Mouse (Mus musculus): Measurements from ENCODE around the gene Os9. TPM values are rescaled to one million over a fixed set of nuclear protein-coding genes. Genes with fewer than 3 reads are reported as not detected.

Os9 gene
- total and polyA plus RNA-seq, 3 experiments, result 42.4 to 60.4 TPM; not detected in 1

DNA sequence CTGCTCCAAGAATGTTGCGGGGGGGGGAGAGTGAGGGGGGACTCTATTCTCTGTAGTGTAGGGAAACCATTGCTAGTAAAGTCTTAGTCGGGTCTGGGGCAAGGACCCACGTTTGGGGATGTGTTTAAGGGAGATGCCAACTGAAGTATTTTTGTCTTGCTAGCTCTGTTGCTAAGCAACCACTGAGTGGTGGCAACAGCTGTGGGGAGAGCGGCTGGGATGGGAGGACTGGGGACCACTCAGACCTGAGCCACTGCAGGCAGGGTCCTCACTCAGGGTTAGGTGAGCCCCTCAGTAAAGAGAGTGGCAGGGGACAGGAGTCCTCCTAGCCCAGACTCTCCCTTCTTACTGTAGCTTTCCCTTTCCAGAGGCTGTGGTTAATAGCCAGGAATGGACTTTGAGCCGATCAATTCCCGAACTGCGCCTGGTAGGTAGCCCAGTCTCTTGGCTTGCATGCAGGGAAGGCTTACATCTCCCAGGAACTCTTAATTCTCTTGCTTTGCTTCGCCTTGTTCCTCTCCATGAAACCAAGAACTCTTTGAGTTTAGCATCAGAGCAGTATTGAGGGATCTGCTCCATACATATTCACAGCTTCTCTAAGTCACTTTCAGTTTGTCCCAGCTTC is 38.8 kb downstream of the Os9 start:
- Histone ChIP-seq H3K9ac (ENCODE audit: control insufficient read depth, low read depth, low read length, poor library complexity, severe bottlenecking) (no peak overlapping the region), H3K27ac (ENCODE audit: control insufficient read depth, low read depth, low read length) (no peak overlapping the region), H3K36me3 (ENCODE audit: control insufficient read depth in 1 of 2, insufficient read depth in 2 of 2, low read length in 2 of 2) (no peaks in the 10 kb centered on the region), H3K4me1 (ENCODE audit: control insufficient read depth in 1 of 2, insufficient read depth in 2 of 2, low read length in 2 of 2) (no peaks in the 10 kb centered on the region), H3K9me3 (replicated peaks; ENCODE audit: insufficient read depth, low read length) (no peaks in the 10 kb centered on the region), H3K27me3 (ENCODE audit: control insufficient read depth in 1 of 2, insufficient read depth in 2 of 2, low read length in 2 of 2) (no peaks in the 10 kb centered on the region), H3K4me3 (ENCODE audit: control insufficient read depth in 1 of 2, insufficient read depth in 1 of 2, low read depth in 2 of 2, low read length in 2 of 2) (no peak overlapping the region), H3K79me2 (ENCODE audit: control insufficient read depth, insufficient read depth, low read length, poor library complexity) (no peaks in the 10 kb centered on the region)
- no peak for DNase-seq (ENCODE audit: low read depth, low spot score)
- TF ChIP-seq ETS1 (IDR thresholded peaks at IDR 0.05; ENCODE audit: low read depth, low read length), result no peak
- no peak for TF ChIP-seq HCFC1 (IDR thresholded peaks at IDR 0.05; ENCODE audit: low read depth, low read length)
- TF ChIP-seq SIN3A (IDR thresholded peaks at IDR 0.05; ENCODE audit: low read length), result no peak
- no peak for TF ChIP-seq GABPA (IDR thresholded peaks at IDR 0.05; ENCODE audit: low read depth, low read length)
- no peak for TF ChIP-seq EP300 (IDR thresholded peaks at IDR 0.05; ENCODE audit: low read depth in 1 of 2, low read length in 2 of 2)
- TF ChIP-seq MYC (IDR thresholded peaks at IDR 0.05; ENCODE audit: low read depth, low read length), result no peak
- TF ChIP-seq ELF1 (IDR thresholded peaks at IDR 0.05; ENCODE audit: low read depth, low read length), result no peak
- no peak for TF ChIP-seq MAX (IDR thresholded peaks at IDR 0.05; ENCODE audit: low read length)
- no peak for TF ChIP-seq CHD2 (IDR thresholded peaks at IDR 0.05; ENCODE audit: low read length)

DNA sequence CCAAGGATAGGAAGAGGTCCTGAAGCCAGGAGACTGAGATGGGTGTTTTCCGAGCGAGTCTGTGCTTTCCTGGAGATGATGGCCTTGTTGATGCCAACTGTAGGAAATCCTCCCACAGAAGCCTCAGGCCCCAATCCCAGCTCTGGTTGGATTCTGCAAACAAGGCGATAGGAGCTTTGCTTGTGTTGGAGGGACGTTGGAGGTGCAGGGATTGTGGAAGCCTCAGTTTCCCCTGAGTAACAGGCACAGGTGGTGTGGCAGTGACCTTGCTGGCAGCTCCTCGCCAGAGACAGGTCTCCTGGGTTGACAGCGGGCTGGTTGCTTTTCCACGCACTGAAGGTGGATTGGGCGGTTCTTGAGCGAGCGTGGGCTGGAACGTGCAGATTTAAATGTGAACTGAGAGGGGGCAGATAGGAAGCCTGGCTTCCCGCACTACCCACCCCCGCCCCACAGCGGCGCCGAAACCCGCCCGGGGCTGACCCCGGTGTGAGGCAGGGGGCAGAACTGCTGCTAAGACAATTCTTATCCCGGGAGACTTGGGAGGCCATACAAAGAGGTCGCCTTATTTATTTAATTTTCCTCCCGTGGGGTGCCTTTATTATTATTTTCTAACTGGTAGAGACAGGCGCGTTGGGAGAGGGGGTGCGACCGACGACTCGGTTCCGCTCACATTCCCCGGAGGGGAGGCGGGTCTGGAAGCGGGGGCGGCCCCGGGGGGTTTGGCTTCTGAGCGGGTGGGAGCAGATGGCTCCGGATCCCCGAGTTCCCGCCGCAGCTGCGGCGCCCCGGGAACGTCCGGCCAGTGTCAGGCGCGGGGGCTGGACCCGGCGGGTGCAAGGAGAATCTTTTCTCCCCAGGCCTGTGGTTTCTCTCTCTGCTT is 39.8 kb downstream of the Os9 start:
- TF ChIP-seq POLR2AphosphoS2 (IDR thresholded peaks at IDR 0.05; ENCODE audit: low read length) (no peak), HCFC1 (IDR thresholded peaks at IDR 0.05; ENCODE audit: low read depth, low read length) (no peak), CTCF (IDR thresholded peaks at IDR 0.05 in 2 of 3, conservative IDR thresholded peaks at IDR 0.05 in 1 of 3; ENCODE audit: control insufficient read depth in 1 of 3, insufficient read depth in 1 of 3, low read depth in 2 of 3, low read length in 3 of 3, poor library complexity in 1 of 3, severe bottlenecking in 1 of 3) (no peak), MEF2A (IDR thresholded peaks at IDR 0.05; ENCODE audit: extremely low read depth, insufficient replicate concordance, low read depth, low read length, poor library complexity, severe bottlenecking) (no peak), MYB (IDR thresholded peaks at IDR 0.05; ENCODE audit: low read depth, low read length) (no peak), MAFK (IDR thresholded peaks at IDR 0.05; ENCODE audit: borderline replicate concordance, low read depth, low read length) (no peak), NELFE (IDR thresholded peaks at IDR 0.05; ENCODE audit: low read depth, low read length) (no peak), KAT2A (conservative IDR thresholded peaks at IDR 0.05; ENCODE audit: low read depth, low read length) (no peak)
- Histone ChIP-seq H3K36me3 (ENCODE audit: control insufficient read depth in 1 of 2, insufficient read depth in 2 of 2, low read length in 2 of 2) (no peaks in the 10 kb centered on the region), H3K9ac (ENCODE audit: control insufficient read depth, low read depth, low read length, poor library complexity, severe bottlenecking) (no peak overlapping the region)

More for the DNA sequence above, 39.8 kb downstream of the Os9 start:
- Histone ChIP-seq H3K27ac (ENCODE audit: control insufficient read depth, low read depth, low read length) (no peak overlapping the region), H3K27me3 (ENCODE audit: control insufficient read depth in 1 of 2, insufficient read depth in 2 of 2, low read length in 2 of 2) (no peaks in the 10 kb centered on the region), H3K4me3 (ENCODE audit: control insufficient read depth in 1 of 2, insufficient read depth in 1 of 2, low read depth in 2 of 2, low read length in 2 of 2) (no peak overlapping the region), H3K9me3 (replicated peaks; ENCODE audit: insufficient read depth, low read length) (no peaks in the 10 kb centered on the region), H3K4me1 (ENCODE audit: control insufficient read depth in 1 of 2, insufficient read depth in 2 of 2, low read length in 2 of 2) (no peaks in the 10 kb centered on the region), H3K79me2 (ENCODE audit: control insufficient read depth, insufficient read depth, low read length, poor library complexity) (no peaks in the 10 kb centered on the region)
- DNase-seq (ENCODE audit: low read depth, low spot score), result no peak

All from MEL (cell line).